Mouse (Mus musculus) lung, adult 2 months (tissue): Measurements from ENCODE around the gene Numa1.

Source experiments
- CTCF ChIP-seq: fragments of 200-500 bp; IDR thresholded peaks from 2 replicates; pipeline ENCODE4 v1.5.1; 2011; ENCODE audit warnings: mild to moderate bottlenecking, low read length, control low read depth; ENCODE audit not compliant: insufficient read depth
- POLR2A ChIP-seq: fragments of 200-500 bp; IDR thresholded peaks from 2 replicates; pipeline ENCODE4 v1.6.1; 2011; ENCODE audit warnings: low read depth, mild to moderate bottlenecking, control low read depth, low read length, borderline replicate concordance; ENCODE audit errors: extremely low read depth

GRCm38 (mm10) chr7:101971721-101972120 is 37.8 kb downstream of the Numa1 start:
- no peak for TF ChIP-seq CTCF
- TF ChIP-seq POLR2A = no peak
